Mouse (Mus musculus) activated CD4-positive, CD25-positive, alpha-beta regulatory T cell, adult 4 months (primary cell): Measurements from ENCODE around the gene Lyrm4. TPM values are rescaled to one million over a fixed set of nuclear protein-coding genes. Genes with fewer than 3 reads are reported as not detected.

Experiments used
- polyA plus RNA-seq, 2 experiments: library from polyadenylated mRNA; unstranded; fragments of 100-300 nt; shearing (Covaris generic); gene quantifications; one replicate each; pipeline ENCODE4 v1.2.1; 2017

Lyrm4 gene
- polyA plus RNA-seq, 2 experiments from 2014 or later: 29.3 to 38.9 TPM

Other genes starting within 250 kb of the Lyrm4 start
- 10 to 100 TPM in 1 of 2 experiments, 1 to 10 TPM in 1; 7.5 to 11.6 TPM for gene Rpp40, start 211.2 kb downstream of the Lyrm4 start, polyA plus RNA-seq
- gene Ppp1r3g, start 158.7 kb downstream of the Lyrm4 start, polyA plus RNA-seq: not detected
- gene Fars2, start 114 bp downstream of the Lyrm4 start, polyA plus RNA-seq: 10 to 100 TPM; 27.9 to 29.3 TPM